In genomic region chr3:50816479-50816878, GRCm38 (mm10) we compare ENCODE assay signal across 10 mouse cellular contexts.
DNase-seq lines count a peak whose midpoint lies in the region; ATAC-seq lines count a peak whose summit lies in the region.
"Had no signal": no experiment of that assay in that cellular context is flagged by ENCODE, and none has a peak within 500 bp of the region (broad histone marks: within the 10 kb centered on the region; RNA-seq: fewer than 3 reads in every experiment).

No protein-coding gene starts in this region.

- peak; percentile 54 for DNase-seq in midbrain, embryonic 11.5 days (ENCODE audit: low spot score, missing footprints)
- peak; percentile 35 for DNase-seq in gastrocnemius, postnatal 25 days
- peak; percentile 41 for DNase-seq in layer of hippocampus, adult 9-10 months (ENCODE audit: low spot score)
- DNase-seq in embryonic facial prominence, embryonic 10.5 days (ENCODE audit: low spot score): no peak
- DNase-seq in ovary, postnatal 10 days (ENCODE audit: low spot score): no peak

- no peaks in the 10 kb centered on the region for H3K4me1 ChIP-seq in midbrain, embryonic 11.5 days (ENCODE audit: control insufficient read depth, insufficient read depth, low read length)
- no peaks in the 10 kb centered on the region for H3K4me1 ChIP-seq in midbrain, embryonic 13.5 days (replicated peaks)
- H3K4me1 ChIP-seq in stomach, embryonic 16.5 days (ENCODE audit: control insufficient read depth, insufficient read depth, low read length): no peaks in the 10 kb centered on the region
- H3K4me1 ChIP-seq in embryonic facial prominence, embryonic 10.5 days: peaks cover 4% of the 10 kb centered on the region; the same call in 1 of the 2 replicates
- H3K4me1 ChIP-seq: megakaryocyte, embryonic 14.5 days had no signal

- no peak overlapping the region for H3K4me3 ChIP-seq in midbrain, embryonic 11.5 days (ENCODE audit: low read depth, low read length)
- no peak overlapping the region for H3K4me3 ChIP-seq in midbrain, embryonic 13.5 days (replicated peaks)
- H3K4me3 ChIP-seq in stomach, embryonic 16.5 days (replicated peaks; ENCODE audit: low read length): no peak overlapping the region
- H3K4me3 ChIP-seq in embryonic facial prominence, embryonic 10.5 days: no peak overlapping the region
- H3K4me3 ChIP-seq: hindbrain, embryonic 15.5 days; megakaryocyte, embryonic 14.5 days had no signal

- no peaks in the 10 kb centered on the region; the same call in 1 of the 2 replicates for H3K27me3 ChIP-seq in midbrain, embryonic 11.5 days (ENCODE audit: control insufficient read depth, insufficient read depth, low read length)
- H3K27me3 ChIP-seq in midbrain, embryonic 13.5 days: no peaks in the 10 kb centered on the region
- H3K27me3 ChIP-seq in stomach, embryonic 16.5 days (ENCODE audit: control insufficient read depth, insufficient read depth, low read length): no peaks in the 10 kb centered on the region
- no peaks in the 10 kb centered on the region for H3K27me3 ChIP-seq in embryonic facial prominence, embryonic 10.5 days (replicated peaks; ENCODE audit: low read depth, poor library complexity, severe bottlenecking)
- H3K27me3 ChIP-seq: hindbrain, embryonic 15.5 days; megakaryocyte, embryonic 14.5 days had no signal

- 86% methylated on average over 8 of the region's 8 CpGs for WGBS in midbrain, embryonic 11.5 days
- 86% methylated on average over 8 of the region's 8 CpGs for WGBS in midbrain, embryonic 13.5 days
- 60% methylated on average over 8 of the region's 8 CpGs for WGBS in stomach, embryonic 16.5 days
- 87% methylated on average over 8 of the region's 8 CpGs for WGBS in embryonic facial prominence, embryonic 10.5 days

- ATAC-seq in midbrain, embryonic 11.5 days (ENCODE audit: low FRiP score): no peak
- ATAC-seq in midbrain, embryonic 13.5 days: no peak
- no peak for ATAC-seq in stomach, embryonic 16.5 days (ENCODE audit: insufficient read depth, low FRiP score)
- ATAC-seq in granulocyte monocyte progenitor cell, adult 5-6 weeks (replicated peaks; ENCODE audit: poor library complexity, severe bottlenecking): no peak

- no peaks in the 10 kb centered on the region for H3K9me3 ChIP-seq in midbrain, embryonic 11.5 days (ENCODE audit: control insufficient read depth, low read length)
- no peaks in the 10 kb centered on the region for H3K9me3 ChIP-seq in midbrain, embryonic 13.5 days
- H3K9me3 ChIP-seq in stomach, embryonic 16.5 days (replicated peaks; ENCODE audit: control insufficient read depth, low read length): no peaks in the 10 kb centered on the region
- H3K9me3 ChIP-seq in embryonic facial prominence, embryonic 10.5 days: no peaks in the 10 kb centered on the region
- H3K9me3 ChIP-seq: hindbrain, embryonic 15.5 days; megakaryocyte, embryonic 14.5 days had no signal

- H3K4me2 ChIP-seq in midbrain, embryonic 11.5 days: no peak overlapping the region
- H3K4me2 ChIP-seq in midbrain, embryonic 13.5 days (replicated peaks): no peak overlapping the region
- no peak overlapping the region for H3K4me2 ChIP-seq in stomach, embryonic 16.5 days (ENCODE audit: low read depth, low read length)
- H3K4me2 ChIP-seq: hindbrain, embryonic 15.5 days had no signal

- H3K36me3 ChIP-seq in midbrain, embryonic 11.5 days (ENCODE audit: control insufficient read depth, insufficient read depth, low read length): no peaks in the 10 kb centered on the region
- no peaks in the 10 kb centered on the region for H3K36me3 ChIP-seq in midbrain, embryonic 13.5 days
- H3K36me3 ChIP-seq in stomach, embryonic 16.5 days (ENCODE audit: control insufficient read depth, insufficient read depth, low read length): no peaks in the 10 kb centered on the region
- H3K36me3 ChIP-seq in embryonic facial prominence, embryonic 10.5 days (replicated peaks): no peaks in the 10 kb centered on the region
- H3K36me3 ChIP-seq: hindbrain, embryonic 15.5 days had no signal

- H3K9ac ChIP-seq in midbrain, embryonic 11.5 days (ENCODE audit: low read length): no peak overlapping the region
- no peak overlapping the region for H3K9ac ChIP-seq in midbrain, embryonic 13.5 days (replicated peaks)
- H3K9ac ChIP-seq in stomach, embryonic 16.5 days (ENCODE audit: low read length): no peak overlapping the region
- H3K9ac ChIP-seq: hindbrain, embryonic 15.5 days had no signal

- H3K27ac ChIP-seq in midbrain, embryonic 11.5 days (ENCODE audit: low read depth, low read length): no peak overlapping the region
- H3K27ac ChIP-seq in midbrain, embryonic 13.5 days: no peak overlapping the region
- peak overlapping the region; percentile 23; the same call in 1 of the 2 replicates for H3K27ac ChIP-seq in stomach, embryonic 16.5 days (ENCODE audit: low read length)
- no peak overlapping the region for H3K27ac ChIP-seq in embryonic facial prominence, embryonic 10.5 days (replicated peaks)
- H3K27ac ChIP-seq: hindbrain, embryonic 15.5 days had no signal

Comparison
In these comparisons a context has a peak if more than half of its experiments do, and no peak if none do; other contexts are left out.
1. DNase-seq: peak in midbrain, embryonic 11.5 days (single experiment), gastrocnemius, postnatal 25 days (single experiment) and layer of hippocampus, adult 9-10 months (single experiment); none in embryonic facial prominence, embryonic 10.5 days (single experiment) and ovary, postnatal 10 days (single experiment).